Mouse (Mus musculus): ENCODE data around the gene Alg6. TPM values are rescaled to one million over a fixed set of nuclear protein-coding genes. Genes with fewer than 3 reads are reported as not detected.

The Alg6 gene
- polyA plus RNA-seq, 1 experiment = 5.9 TPM

DNA sequence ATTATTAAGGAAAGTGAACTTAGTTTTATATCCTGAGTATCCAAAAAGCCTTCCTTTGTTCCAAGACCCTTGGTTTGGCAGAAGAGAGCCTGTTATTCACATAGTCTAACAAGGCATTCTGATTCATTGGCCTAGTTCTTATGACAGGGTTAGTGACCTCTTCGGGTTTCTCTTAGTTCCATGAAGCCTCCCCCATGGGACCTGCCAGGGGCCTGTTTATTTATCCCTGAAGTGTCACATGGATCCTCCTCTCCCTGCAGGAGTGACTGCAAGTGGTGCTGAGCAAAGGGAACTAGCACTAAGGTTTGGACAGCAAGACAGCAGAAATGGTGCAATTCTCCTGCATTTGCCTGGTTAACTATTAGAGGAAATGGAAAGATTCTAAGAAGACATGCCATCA is 57.6 kb downstream of the Alg6 start:
- H3K4me3 ChIP-seq (ENCODE audit: insufficient read depth, poor library complexity, severe bottlenecking) = no peak overlapping the region
- H3ac ChIP-seq (ENCODE audit: control insufficient read depth, insufficient read length, low read depth) = no peak overlapping the region
- TF ChIP-seq MYOG (IDR thresholded peaks at IDR 0.05; ENCODE audit: control insufficient read depth, extremely low read depth, insufficient read length) (no peak), CEBPB (IDR thresholded peaks at IDR 0.05; ENCODE audit: low read depth) (no peak), MYOD1 (IDR thresholded peaks at IDR 0.05; ENCODE audit: control insufficient read depth, insufficient read length, low read depth) (no peak), USF1 (IDR thresholded peaks at IDR 0.05; ENCODE audit: low read depth) (no peak), CTCF (IDR thresholded peaks at IDR 0.05; ENCODE audit: control insufficient read depth, insufficient read depth, insufficient read length) (no peak), FOSL1 (IDR thresholded peaks at IDR 0.05; ENCODE audit: insufficient read depth, low read length, poor library complexity, severe bottlenecking) (no peak), MAX (IDR thresholded peaks at IDR 0.05) (no peak)
- no peaks in the 10 kb centered on the region for H3K36me3 ChIP-seq (ENCODE audit: control insufficient read depth, insufficient read depth)
- H3K27me3 ChIP-seq (ENCODE audit: control insufficient read depth, insufficient read depth, insufficient read length) = no peaks in the 10 kb centered on the region
- no peaks in the 10 kb centered on the region for H3K79me2 ChIP-seq (ENCODE audit: control insufficient read depth, insufficient read depth)
- no peaks in the 10 kb centered on the region for H3K79me3 ChIP-seq (ENCODE audit: low read depth)

DNA sequence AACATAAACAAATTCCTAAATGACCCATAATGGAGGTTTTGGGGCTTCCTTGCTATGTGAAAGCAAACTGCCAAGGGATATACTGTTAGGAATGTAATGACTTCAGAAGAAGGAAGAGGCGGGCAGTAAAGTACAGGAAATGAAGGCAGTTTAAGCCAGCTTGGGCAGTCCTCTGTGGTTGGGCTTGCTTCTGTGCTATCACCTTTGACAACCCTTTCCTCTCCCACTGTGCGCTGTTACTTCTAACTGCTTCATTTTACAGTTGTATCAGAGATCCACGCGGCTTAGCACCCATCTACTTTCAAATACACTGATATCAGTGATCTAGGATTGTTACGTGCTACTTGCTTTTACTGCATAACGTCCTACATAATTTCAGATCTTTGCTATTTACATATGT is 76.9 kb downstream of the Alg6 start:
- Histone ChIP-seq H3K4me3 (ENCODE audit: insufficient read depth, poor library complexity, severe bottlenecking) (no peak overlapping the region), H3K36me3 (ENCODE audit: control insufficient read depth, insufficient read depth) (no peaks in the 10 kb centered on the region), H3K79me3 (ENCODE audit: low read depth) (no peaks in the 10 kb centered on the region), H3K79me2 (ENCODE audit: control insufficient read depth, insufficient read depth) (no peaks in the 10 kb centered on the region), H3K27me3 (ENCODE audit: control insufficient read depth, insufficient read depth, insufficient read length) (no peaks in the 10 kb centered on the region), H3ac (ENCODE audit: control insufficient read depth, insufficient read length, low read depth) (no peak overlapping the region)
- TF ChIP-seq MAX (IDR thresholded peaks at IDR 0.05) (no peak), MYOD1 (IDR thresholded peaks at IDR 0.05; ENCODE audit: control insufficient read depth, insufficient read length, low read depth) (no peak), CEBPB (IDR thresholded peaks at IDR 0.05; ENCODE audit: low read depth) (no peak), FOSL1 (IDR thresholded peaks at IDR 0.05; ENCODE audit: insufficient read depth, low read length, poor library complexity, severe bottlenecking) (no peak), CTCF (IDR thresholded peaks at IDR 0.05; ENCODE audit: control insufficient read depth, insufficient read depth, insufficient read length) (no peak), USF1 (IDR thresholded peaks at IDR 0.05; ENCODE audit: low read depth) (no peak), MYOG (IDR thresholded peaks at IDR 0.05; ENCODE audit: control insufficient read depth, extremely low read depth, insufficient read length) (no peak)

Other genes starting within 250 kb of the Alg6 start
- not detected for gene Foxd3, start 59.4 kb upstream of the Alg6 start, polyA plus RNA-seq (2012; fragmentation: generic; extraction: Trizol)
- gene Efcab7, start 113.5 kb downstream of the Alg6 start, polyA plus RNA-seq (2012; fragmentation: generic; extraction: Trizol) = 15.2 TPM
- gene Pgm1, start 213.8 kb downstream of the Alg6 start, polyA plus RNA-seq (2012; fragmentation: generic; extraction: Trizol) = 41.0 TPM
- gene Itgb3bp, start 214.1 kb downstream of the Alg6 start, polyA plus RNA-seq (2012; fragmentation: generic; extraction: Trizol) = 5.0 TPM

Data from C2C12 (cell line).